Mouse (Mus musculus): Measurements from ENCODE around the gene Adh6a. TPM values are rescaled to one million over a fixed set of nuclear protein-coding genes. Genes with fewer than 3 reads are reported as not detected.

Adh6a gene
- total and polyA plus RNA-seq, 2 experiments from 2014 or later = not detected

- WGBS = 72% methylated on average over 7 of the region's 7 CpGs
- H3K4me2 ChIP-seq (ENCODE audit: low read depth, low read length) = no peak overlapping the region
- ATAC-seq (ENCODE audit: insufficient read depth, low read depth) (no peak), DNase-seq (ENCODE audit: low spot score) (no peak)
- no peak for TF ChIP-seq CTCF (IDR thresholded peaks at IDR 0.05; ENCODE audit: low read depth)
- no peak for TF ChIP-seq EP300 (IDR thresholded peaks at IDR 0.05; ENCODE audit: low read depth)
- no peaks in the 10 kb centered on the region for H3K36me3 ChIP-seq (replicated peaks; ENCODE audit: control insufficient read depth, insufficient read depth, low read length)
- peaks cover 9% of the 10 kb centered on the region for H3K9me3 ChIP-seq (replicated peaks; ENCODE audit: control insufficient read depth, low read length)
- H3K4me1 ChIP-seq (ENCODE audit: control insufficient read depth, insufficient read depth) = no peaks in the 10 kb centered on the region
- no peaks in the 10 kb centered on the region for H3K27me3 ChIP-seq (ENCODE audit: control insufficient read depth, insufficient read depth, low read length)
- H3K9ac ChIP-seq (replicated peaks; ENCODE audit: low read depth, low read length) = no peak overlapping the region
- no peak overlapping the region for H3K4me3 ChIP-seq (ENCODE audit: low read depth, low read length)
- no peak overlapping the region for H3K27ac ChIP-seq (ENCODE audit: low read depth)
These were observed 19.7 kb upstream of the Adh6a start for GRCm38 (mm10) chr3:138293298-138293895.

- Histone ChIP-seq H3K4me3 (ENCODE audit: low read depth, low read length) (no peak overlapping the region), H3K27ac (ENCODE audit: low read depth) (no peak overlapping the region), H3K9me3 (replicated peaks; ENCODE audit: control insufficient read depth, low read length) (peaks cover 14% of the 10 kb centered on the region), H3K4me1 (ENCODE audit: control insufficient read depth, insufficient read depth) (peaks cover 9% of the 10 kb centered on the region; the same call in 1 of the 2 replicates), H3K36me3 (replicated peaks; ENCODE audit: control insufficient read depth, insufficient read depth, low read length) (no peaks in the 10 kb centered on the region), H3K9ac (replicated peaks; ENCODE audit: low read depth, low read length) (no peak overlapping the region), H3K27me3 (ENCODE audit: control insufficient read depth, insufficient read depth, low read length) (no peaks in the 10 kb centered on the region), H3K4me2 (ENCODE audit: low read depth, low read length) (no peak overlapping the region)
- TF ChIP-seq CTCF (IDR thresholded peaks at IDR 0.05; ENCODE audit: low read depth) = no peak
- DNase-seq (ENCODE audit: low spot score) (no peak), ATAC-seq (ENCODE audit: insufficient read depth, low read depth) (no peak)
- 87% methylated on average over 9 of the region's 9 CpGs for WGBS
These were observed 13.0 kb upstream of the Adh6a start for GRCm38 (mm10) chr3:138300130-138300529.

- H3K36me3 ChIP-seq (replicated peaks; ENCODE audit: control insufficient read depth, insufficient read depth, low read length) = no peaks in the 10 kb centered on the region
These were observed 10.4 kb upstream of the Adh6a start for GRCm38 (mm10) chr3:138302676-138303075.

GRCm38 (mm10) chr3:138303771-138304488 is 9.2 kb upstream of the Adh6a start:
- H3K27me3 ChIP-seq (ENCODE audit: control insufficient read depth, insufficient read depth, low read length) = no peaks in the 10 kb centered on the region
- DNase-seq (ENCODE audit: low spot score) (peak; percentile 83), ATAC-seq (ENCODE audit: insufficient read depth, low read depth) (peak; percentile 79; the same call in 1 of the 2 replicates)
- 66% methylated on average over 6 of the region's 6 CpGs for WGBS
- no peaks in the 10 kb centered on the region for H3K9me3 ChIP-seq (replicated peaks; ENCODE audit: control insufficient read depth, low read length)
- no peak overlapping the region for H3K9ac ChIP-seq (replicated peaks; ENCODE audit: low read depth, low read length)
- peaks cover 9% of the 10 kb centered on the region; the same call in 1 of the 2 replicates for H3K4me1 ChIP-seq (ENCODE audit: control insufficient read depth, insufficient read depth)
- no peaks in the 10 kb centered on the region for H3K36me3 ChIP-seq (replicated peaks; ENCODE audit: control insufficient read depth, insufficient read depth, low read length)
- H3K4me3 ChIP-seq (ENCODE audit: low read depth, low read length) = no peak overlapping the region
- no peak for TF ChIP-seq CTCF (IDR thresholded peaks at IDR 0.05; ENCODE audit: low read depth)
- no peak for TF ChIP-seq EP300 (IDR thresholded peaks at IDR 0.05; ENCODE audit: low read depth)
- 0 out of 2 replicates have a peak overlapping the region, but pooled peaks have one; percentile 32 for H3K27ac ChIP-seq (ENCODE audit: low read depth)
- no peak overlapping the region for H3K4me2 ChIP-seq (ENCODE audit: low read depth, low read length)

More at GRCm38 (mm10) chr3:138302676-138303075, 10.4 kb upstream of the Adh6a start:
- Histone ChIP-seq H3K27ac (ENCODE audit: low read depth) (no peak overlapping the region), H3K9me3 (replicated peaks; ENCODE audit: control insufficient read depth, low read length) (peaks cover 12% of the 10 kb centered on the region; the same call in 1 of the 2 replicates), H3K4me1 (ENCODE audit: control insufficient read depth, insufficient read depth) (peaks cover 9% of the 10 kb centered on the region; the same call in 1 of the 2 replicates), H3K9ac (replicated peaks; ENCODE audit: low read depth, low read length) (no peak overlapping the region), H3K4me3 (ENCODE audit: low read depth, low read length) (no peak overlapping the region), H3K27me3 (ENCODE audit: control insufficient read depth, insufficient read depth, low read length) (no peaks in the 10 kb centered on the region), H3K4me2 (ENCODE audit: low read depth, low read length) (no peak overlapping the region)
- ATAC-seq (ENCODE audit: insufficient read depth, low read depth) (no peak), DNase-seq (ENCODE audit: low spot score) (no peak)
- TF ChIP-seq EP300 (IDR thresholded peaks at IDR 0.05; ENCODE audit: low read depth) (no peak), CTCF (IDR thresholded peaks at IDR 0.05; ENCODE audit: low read depth) (no peak)
- 55% methylated on average over 4 of the region's 4 CpGs for WGBS

GRCm38 (mm10) chr3:138304489-138304871 is 8.6 kb upstream of the Adh6a start:
- Histone ChIP-seq H3K27ac (ENCODE audit: low read depth) (0 out of 2 replicates have a peak overlapping the region, but pooled peaks have one; percentile 32), H3K4me2 (ENCODE audit: low read depth, low read length) (no peak overlapping the region), H3K9me3 (replicated peaks; ENCODE audit: control insufficient read depth, low read length) (no peaks in the 10 kb centered on the region), H3K36me3 (replicated peaks; ENCODE audit: control insufficient read depth, insufficient read depth, low read length) (no peaks in the 10 kb centered on the region), H3K9ac (replicated peaks; ENCODE audit: low read depth, low read length) (no peak overlapping the region), H3K4me1 (ENCODE audit: control insufficient read depth, insufficient read depth) (peaks cover 9% of the 10 kb centered on the region; the same call in 1 of the 2 replicates), H3K27me3 (ENCODE audit: control insufficient read depth, insufficient read depth, low read length) (no peaks in the 10 kb centered on the region), H3K4me3 (ENCODE audit: low read depth, low read length) (no peak overlapping the region)
- 39% methylated on average over 4 of the region's 4 CpGs for WGBS
- no peak for DNase-seq (ENCODE audit: low spot score)
- peak; percentile 57 for ATAC-seq (ENCODE audit: insufficient read depth, low read depth)
- no peak for TF ChIP-seq EP300 (IDR thresholded peaks at IDR 0.05; ENCODE audit: low read depth)
- TF ChIP-seq CTCF (IDR thresholded peaks at IDR 0.05; ENCODE audit: low read depth) = no peak
